Mouse (Mus musculus): Measurements from ENCODE around the gene Tlcd2. TPM values are rescaled to one million over a fixed set of nuclear protein-coding genes. Genes with fewer than 3 reads are reported as not detected.
A peak's percentile ranks its signal among the peaks of the same experiment; 100 is the strongest.

Gene Tlcd2
- total and polyA plus RNA-seq, 3 experiments: 0.40 to 0.81 TPM; not detected in 1

GRCm38 (mm10) chr11:75415096-75415495 is 46.4 kb upstream of the Tlcd2 start:
- dilution Hi-C loops (cut with MboI; ENCODE audit: extremely low pct_ligation_motif_present, extremely low pct_unique_long_range_greater_than_20kb, low sequenced_read_pairs): no loop called here
- Histone ChIP-seq H3K4me3 (replicated peaks in 1 of 3; ENCODE audit: low read depth in 2 of 3, low read length in 2 of 3, poor library complexity in 1 of 3) (peak overlapping the region in 1 of 3 experiments; percentile 57), H3K4me2 (ENCODE audit: insufficient read depth, low read depth, poor library complexity, severe bottlenecking) (peak overlapping the region; percentile 10), H3K9me3 (replicated peaks; ENCODE audit: low read length) (no peaks in the 10 kb centered on the region), H3K27ac (ENCODE audit: insufficient read depth, low read depth) (peak overlapping the region; percentile 39; the same call in 1 of the 2 replicates), H3K27me3 (replicated peaks) (no peaks in the 10 kb centered on the region), H3K36me3 (replicated peaks in 1 of 2; ENCODE audit: control insufficient read depth in 1 of 2, insufficient read depth in 1 of 2, low read length in 1 of 2) (peaks cover 0 to 18% of the 10 kb centered on the region in 2 experiments), H3K9ac (ENCODE audit: insufficient read depth, low read depth) (peak overlapping the region; percentile 11), H3K79me2 (replicated peaks; ENCODE audit: control insufficient read depth, extremely low read depth, insufficient read depth, poor library complexity, severe bottlenecking) (no peaks in the 10 kb centered on the region), H3K4me1 (ENCODE audit: control insufficient read depth in 1 of 2, insufficient read depth in 2 of 2) (peaks cover 48 to 82% of the 10 kb centered on the region in 2 experiments)
- in situ Hi-C loops (cut with MboI; ENCODE audit: low pct_ligation_motif_present, low pct_unique_long_range_greater_than_20kb, low sequenced_read_pairs): no loop called here
- TF ChIP-seq POLR2A (IDR thresholded peaks at IDR 0.05; ENCODE audit: low read depth, low read length) (no peak), UBTF (IDR thresholded peaks at IDR 0.05; ENCODE audit: low read depth, low read length) (no peak), TCF12 (IDR thresholded peaks at IDR 0.05; ENCODE audit: low read depth, low read length) (peak; percentile 55; the same call in 1 of the 2 replicates), GABPA (IDR thresholded peaks at IDR 0.05; ENCODE audit: insufficient replicate concordance, low read depth, low read length) (no peak), TBP (conservative IDR thresholded peaks at IDR 0.05; ENCODE audit: low read depth, low read length) (no peak), USF2 (conservative IDR thresholded peaks at IDR 0.05; ENCODE audit: low read depth, low read length) (no peak), BHLHE40 (IDR thresholded peaks at IDR 0.05; ENCODE audit: low read depth, low read length) (peak; percentile 63), KAT2A (IDR thresholded peaks at IDR 0.05; ENCODE audit: insufficient replicate concordance, low read length) (no peak), PAX5 (IDR thresholded peaks at IDR 0.05; ENCODE audit: low read length) (no peak), IRF4 (IDR thresholded peaks at IDR 0.05; ENCODE audit: low read depth, low read length) (peak; percentile 89), HCFC1 (IDR thresholded peaks at IDR 0.05; ENCODE audit: low read depth, low read length) (peak; percentile 24; the same call in 1 of the 2 replicates), MYC (IDR thresholded peaks at IDR 0.05; ENCODE audit: low read depth, low read length) (no peak), ZC3H11A (IDR thresholded peaks at IDR 0.05; ENCODE audit: low read depth, low read length) (no peak), SIN3A (IDR thresholded peaks at IDR 0.05; ENCODE audit: low read length) (peak; percentile 35), ELF1 (IDR thresholded peaks at IDR 0.05; ENCODE audit: low read depth, low read length) (0 out of 2 replicates have a peak, but pooled peaks have one; percentile 35), MAFK (IDR thresholded peaks at IDR 0.05; ENCODE audit: insufficient replicate concordance, low read length) (0 out of 2 replicates have a peak, but pooled peaks have one; percentile 25), EP300 (IDR thresholded peaks at IDR 0.05; ENCODE audit: low read length) (peak; percentile 80), RCOR1 (conservative IDR thresholded peaks at IDR 0.05; ENCODE audit: low read depth, low read length) (0 out of 2 replicates have a peak, but pooled peaks have one; percentile 7), ZMIZ1 (IDR thresholded peaks at IDR 0.05; ENCODE audit: low read depth, low read length) (peak; percentile 39; the same call in 1 of the 2 replicates), ETS1 (conservative IDR thresholded peaks at IDR 0.05; ENCODE audit: low read depth, low read length) (peak; percentile 72), RAD21 (IDR thresholded peaks at IDR 0.05; ENCODE audit: low read depth, low read length) (no peak), MAX (IDR thresholded peaks at IDR 0.05; ENCODE audit: low read length) (0 out of 2 replicates have a peak, but pooled peaks have one; percentile 42), POLR2AphosphoS2 (IDR thresholded peaks at IDR 0.05; ENCODE audit: low read depth, low read length) (no peak), MXI1 (IDR thresholded peaks at IDR 0.05; ENCODE audit: low read depth, low read length) (peak; percentile 3; the same call in 1 of the 2 replicates)
- DNase-seq (ENCODE audit: extremely low read depth): peak; percentile 79
